Mouse (Mus musculus) c-Kit-positive CD71-positive TER-119-positive erythroid progenitor cells, embryonic 14.5 days (primary cell): ENCODE measurements around the gene Gpr158.
"Not testable (repeated sequence)": the region's sequence is repeated elsewhere in the genome, so short reads cannot be mapped to it uniquely, and the experiment has no call there.

Experiments used
- DNase-seq: peaks from one replicate; pipeline ENCODE4 v3.0.0-alpha.2; 2013; ENCODE audit warnings: low spot score

Gpr158 gene

DNA sequence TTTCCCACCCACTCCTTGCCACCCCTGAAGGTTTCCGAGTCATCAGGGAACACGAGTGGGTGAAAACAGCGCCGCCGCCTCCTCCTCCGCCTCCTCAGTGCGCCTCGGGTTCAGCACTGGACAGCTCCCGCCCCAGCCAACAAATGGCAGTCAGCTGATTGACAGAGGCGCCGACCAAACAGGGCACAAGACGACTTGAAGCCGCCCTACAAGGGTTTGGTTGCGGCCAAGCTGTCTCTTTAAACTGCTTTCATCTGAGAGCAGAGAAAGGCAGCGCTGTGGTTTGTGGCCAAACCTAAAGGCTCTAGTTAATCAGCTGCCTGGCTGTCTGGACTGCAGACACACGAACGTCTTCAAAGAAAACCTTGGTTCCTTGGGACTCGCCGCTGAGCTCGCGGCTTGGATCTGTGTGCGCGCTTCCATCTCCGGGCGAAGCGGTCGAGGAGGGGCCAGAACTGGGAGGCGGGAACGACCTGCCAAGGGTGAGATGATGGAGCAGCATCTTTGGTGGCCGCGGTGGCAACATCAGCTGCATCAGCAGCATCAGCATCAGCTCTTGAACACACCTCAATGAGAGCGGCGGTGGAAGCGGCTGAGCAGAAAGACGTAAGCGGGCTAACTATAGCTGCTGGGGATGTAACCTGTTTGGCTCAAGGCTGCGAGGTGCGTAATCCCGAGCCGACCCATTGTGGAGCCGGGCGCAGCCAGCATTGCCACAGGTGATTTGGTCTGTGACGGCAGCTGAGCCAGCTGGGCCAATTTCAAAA lies at the start of gene Gpr158:
TSS of gene Gpr158 (plus strand) at position 198 of the 767 bp plus-strand sequence.
- peak; percentile 9 for DNase-seq

GRCm38 (mm10) chr2:21343821-21344220 lies 23.5 kb upstream of the Gpr158 start:
- DNase-seq, result no peak

DNA sequence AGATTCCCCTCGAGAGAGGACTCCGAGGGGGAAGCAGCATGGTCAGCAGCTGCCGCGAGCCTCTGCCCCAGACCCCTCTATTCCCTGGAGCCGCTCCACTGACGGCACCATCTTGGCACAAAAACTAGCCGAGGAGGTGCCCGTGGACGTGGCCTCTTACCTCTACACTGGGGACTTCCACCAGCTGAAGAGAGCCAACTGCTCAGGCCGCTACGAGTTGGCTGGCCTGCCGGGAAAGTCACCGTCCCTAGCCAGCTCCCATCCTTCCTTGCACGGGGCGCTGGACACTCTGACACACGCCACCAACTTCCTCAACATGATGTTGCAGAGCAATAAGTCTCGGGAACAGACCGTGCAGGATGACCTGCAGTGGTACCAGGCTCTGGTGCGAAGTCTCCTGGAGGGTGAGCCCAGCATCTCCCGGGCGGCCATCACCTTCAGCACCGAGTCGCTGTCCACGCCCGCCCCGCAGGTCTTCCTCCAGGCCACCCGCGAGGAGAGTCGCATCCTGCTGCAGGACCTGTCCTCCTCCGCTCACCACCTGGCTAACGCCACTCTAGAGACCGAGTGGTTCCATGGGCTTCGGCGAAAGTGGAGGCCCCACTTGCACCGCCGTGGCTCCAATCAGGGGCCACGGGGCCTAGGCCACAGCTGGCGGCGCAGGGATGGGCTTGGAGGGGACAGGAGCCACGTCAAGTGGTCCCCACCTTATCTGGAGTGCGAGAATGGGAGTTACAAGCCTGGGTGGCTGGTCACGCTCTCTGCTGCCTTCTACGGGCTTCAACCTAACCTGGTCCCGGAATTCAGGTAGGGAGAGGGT lies 1.2 kb downstream of the Gpr158 start:
- DNase-seq, result no peak

- no peak for DNase-seq
Measured at GRCm38 (mm10) chr2:21369171-21369485, 1.8 kb downstream of the Gpr158 start.

DNA sequence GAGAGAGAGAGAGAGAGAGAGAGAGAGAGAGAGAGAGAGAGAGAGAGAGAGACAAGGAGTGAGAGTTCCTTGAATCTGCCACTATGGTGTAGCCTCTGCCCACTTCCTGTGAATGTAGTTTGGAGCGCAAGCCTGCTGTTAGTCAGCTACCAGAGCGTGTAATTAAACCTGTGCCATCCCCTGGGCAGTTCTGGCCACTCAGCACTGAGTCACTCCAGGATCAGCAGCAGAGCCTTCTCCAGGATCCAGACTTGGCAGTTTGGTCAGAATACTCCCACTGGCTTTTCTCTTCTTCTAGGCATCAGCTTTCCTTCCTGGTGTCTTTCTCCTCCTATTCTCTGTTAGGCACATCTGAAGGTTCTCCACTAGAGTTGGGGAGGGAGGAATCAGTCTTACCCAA lies 2.2 kb downstream of the Gpr158 start:
- no peak for DNase-seq

- no peak for DNase-seq
Measured at GRCm38 (mm10) chr2:21379516-21379915, 12.2 kb downstream of the Gpr158 start.

GRCm38 (mm10) chr2:21392727-21393126 lies 25.4 kb downstream of the Gpr158 start:
- no peak for DNase-seq

DNA sequence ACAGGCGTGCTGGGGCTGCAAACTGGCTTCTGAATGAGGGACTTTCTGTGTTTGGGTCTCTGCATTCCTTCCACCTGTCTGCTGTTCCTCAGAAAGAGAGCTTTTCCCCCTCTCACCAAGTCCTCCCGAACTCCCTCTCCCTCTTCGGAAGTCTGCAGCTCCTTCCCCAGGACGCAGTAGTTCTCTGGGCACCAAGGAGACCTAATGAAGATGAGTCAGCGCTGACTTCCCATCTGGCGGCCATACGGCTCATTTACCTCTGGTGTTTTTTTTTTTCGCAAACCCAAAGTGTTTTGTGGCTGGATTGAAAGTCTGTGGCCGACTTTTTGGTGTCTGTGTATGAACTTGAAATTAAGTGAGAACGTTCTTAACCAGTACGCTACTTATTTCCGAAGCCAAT lies 30.0 kb downstream of the Gpr158 start:
- no peak for DNase-seq

GRCm38 (mm10) chr2:21399657-21400056 lies 32.3 kb downstream of the Gpr158 start:
- no peak for DNase-seq

GRCm38 (mm10) chr2:21405617-21406016 lies 38.3 kb downstream of the Gpr158 start:
- no peak for DNase-seq

GRCm38 (mm10) chr2:21407443-21407985 lies 40.2 kb downstream of the Gpr158 start:
- no peak for DNase-seq

DNA sequence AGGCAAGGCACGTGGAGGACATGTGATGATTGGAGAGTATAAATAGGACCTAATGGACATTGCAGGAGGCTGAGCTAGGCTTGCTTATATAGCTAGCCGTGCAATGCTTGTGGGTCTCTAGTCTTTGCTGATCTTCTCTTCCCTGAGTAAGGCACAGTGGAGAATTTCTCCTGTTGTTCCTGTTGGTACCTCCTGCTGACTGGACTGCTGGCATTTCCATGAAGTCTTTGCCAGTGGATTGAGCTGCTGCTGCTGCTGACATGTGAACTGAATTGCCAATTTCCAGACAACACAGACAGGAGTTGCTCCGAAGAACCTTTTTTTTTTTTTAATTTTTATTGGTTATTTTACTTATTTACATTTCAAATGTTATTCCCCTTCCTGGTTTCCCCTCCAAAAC lies 41.5 kb downstream of the Gpr158 start:
- no peak for DNase-seq

- DNase-seq, result no peak
Measured at GRCm38 (mm10) chr2:21430288-21430687, 62.9 kb downstream of the Gpr158 start.

DNA sequence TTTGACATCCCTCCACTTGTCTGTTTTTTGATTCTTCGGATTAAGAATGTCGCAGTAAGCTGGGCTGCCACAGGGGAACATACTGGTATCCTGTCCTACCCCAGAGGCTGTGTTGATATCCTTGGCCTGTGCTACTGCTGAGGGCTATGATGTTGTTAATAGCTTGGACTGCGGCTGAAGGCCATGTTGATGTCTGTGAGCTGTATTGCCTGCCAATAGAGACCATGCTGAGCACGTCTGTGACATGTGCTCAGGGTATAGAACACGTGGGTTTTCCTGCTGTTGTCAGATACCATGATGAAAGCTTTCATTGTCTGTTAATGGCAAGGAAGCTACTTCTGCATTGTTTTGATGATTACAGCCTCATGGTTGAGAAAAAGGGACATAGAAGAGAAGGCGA lies 63.8 kb downstream of the Gpr158 start:
- no peak for DNase-seq

GRCm38 (mm10) chr2:21439626-21440025 lies 72.3 kb downstream of the Gpr158 start:
- DNase-seq, result no peak

DNA sequence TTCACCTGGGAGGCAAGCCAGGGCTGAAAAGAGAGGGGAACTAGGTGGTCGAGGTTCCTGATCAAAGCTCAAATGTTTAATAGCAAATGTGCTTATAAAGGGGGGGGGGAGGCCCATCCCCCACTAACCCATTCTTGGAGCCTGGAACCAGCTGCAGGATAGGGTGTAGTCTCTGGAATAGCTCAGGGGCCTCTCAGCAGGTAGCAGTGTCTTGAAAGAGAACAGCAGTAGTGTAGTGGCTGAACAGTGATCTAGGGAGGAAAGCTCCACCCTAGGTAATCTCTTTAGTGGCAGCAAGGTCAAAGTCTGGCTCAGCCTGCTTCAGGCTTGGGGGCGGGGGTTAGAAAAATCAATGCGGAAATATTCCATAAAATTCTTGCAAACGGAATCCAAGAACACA lies 93.3 kb downstream of the Gpr158 start:
- not testable (repeated sequence) for DNase-seq

DNA sequence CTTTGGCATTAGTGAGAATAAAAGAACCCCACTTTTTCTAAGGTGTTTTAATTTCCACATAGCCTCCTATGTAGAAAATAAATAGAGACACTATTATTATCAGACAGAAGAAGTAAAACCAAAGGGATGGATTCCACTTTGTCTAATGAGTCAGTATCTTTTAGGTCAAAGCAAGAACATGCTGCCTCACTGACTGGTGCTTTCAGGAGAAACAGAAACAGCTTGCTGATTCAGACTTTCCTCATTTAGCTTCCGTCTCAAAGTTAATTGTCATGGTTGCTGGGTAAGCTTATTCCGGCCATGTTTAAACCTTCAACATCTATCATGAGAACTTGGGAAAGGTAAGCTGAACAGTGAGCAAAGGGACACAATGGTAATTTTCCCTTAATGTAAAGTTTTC lies 107.6 kb downstream of the Gpr158 start:
- no peak for DNase-seq

GRCm38 (mm10) chr2:21496881-21497280 lies 129.5 kb downstream of the Gpr158 start:
- DNase-seq, result no peak

GRCm38 (mm10) chr2:21497965-21498364 lies 130.6 kb downstream of the Gpr158 start:
- DNase-seq, result no peak

GRCm38 (mm10) chr2:21499399-21499798 lies 132.1 kb downstream of the Gpr158 start:
- DNase-seq, result no peak

DNA sequence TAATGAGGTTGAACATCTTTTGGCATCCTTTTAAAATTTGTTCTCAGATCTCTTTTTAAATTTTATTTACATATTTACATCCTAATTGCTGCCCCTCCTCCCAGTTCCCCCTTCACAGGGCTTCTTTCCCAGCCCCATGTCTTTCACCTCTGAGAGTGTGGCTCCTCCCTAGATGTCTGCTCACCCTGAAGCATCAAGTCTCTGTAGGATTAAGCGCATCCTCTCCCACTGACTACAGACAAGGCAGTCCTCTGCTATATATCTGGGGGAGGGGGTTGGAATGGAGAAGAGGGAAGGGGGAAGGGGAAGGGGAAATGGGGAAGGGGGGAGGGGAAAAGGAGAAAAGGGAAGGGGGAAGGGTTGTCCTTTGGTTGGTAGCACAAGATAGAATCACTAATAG lies 140.1 kb downstream of the Gpr158 start:
- DNase-seq, result no peak

GRCm38 (mm10) chr2:21530750-21531149 lies 163.4 kb downstream of the Gpr158 start:
- no peak for DNase-seq

DNA sequence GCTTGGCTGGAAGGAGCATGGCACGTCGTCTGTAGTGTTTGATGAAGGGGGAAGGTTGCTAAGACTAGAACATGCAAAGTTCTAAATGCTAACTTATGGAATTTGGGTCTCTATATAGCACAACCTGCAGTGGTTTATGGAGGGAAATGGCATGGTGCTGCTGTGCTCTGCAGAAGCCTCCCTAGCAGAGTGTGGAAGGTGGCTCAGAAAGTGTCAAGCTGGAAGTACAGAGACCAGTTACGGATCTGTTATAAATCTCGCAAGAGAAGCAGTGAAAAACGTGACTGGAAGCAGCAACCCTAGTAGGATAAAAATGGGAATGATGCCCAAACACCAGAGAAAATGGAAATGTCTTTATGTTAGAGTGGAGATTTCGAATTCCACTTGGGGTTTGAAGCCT lies 251.8 kb downstream of the Gpr158 start:
- no peak for DNase-seq
